Mouse (Mus musculus) CH12.LX (cell line): Measurements from ENCODE around the gene Pclo.

Source experiments
- CHD2 ChIP-seq: IDR thresholded peaks from 2 replicates; pipeline ENCODE4 v1.6.1; 2011; ENCODE audit warnings: low read length, improper control_type of control experiment
- CTCF ChIP-seq, 2 experiments: IDR thresholded peaks in 1 of 2; conservative IDR thresholded peaks in 1 of 2; 2 replicates each; pipeline ENCODE4 v1.5.1; 2011 to 2012; ENCODE audit warnings: low read depth in 2 of 2, low read length in 2 of 2, improper control_type of control experiment in 1 of 2, inconsistent platforms in 1 of 2, mild to moderate bottlenecking in 1 of 2, moderate library complexity in 1 of 2
- HCFC1 ChIP-seq: IDR thresholded peaks from 2 replicates; pipeline ENCODE4 v1.6.1; 2012; ENCODE audit warnings: low read depth, mild to moderate bottlenecking, inconsistent platforms, low read length, improper control_type of control experiment
- IRF4 ChIP-seq: IDR thresholded peaks from 2 replicates; pipeline ENCODE4 v1.6.1; 2014; ENCODE audit warnings: low read depth, mild to moderate bottlenecking, inconsistent platforms, low read length, improper control_type of control experiment
- JUND ChIP-seq: conservative IDR thresholded peaks from 2 replicates; pipeline ENCODE4 v1.6.1; 2011; ENCODE audit warnings: low read depth, low read length, improper control_type of control experiment
- NRF1 ChIP-seq: IDR thresholded peaks from 2 replicates; pipeline ENCODE4 v1.6.1; 2014; ENCODE audit warnings: low read depth, mild to moderate bottlenecking, inconsistent platforms, low read length, improper control_type of control experiment, moderate library complexity
- POLR2A ChIP-seq: IDR thresholded peaks from 2 replicates; pipeline ENCODE4 v1.6.1; 2011; ENCODE audit warnings: low read depth, mild to moderate bottlenecking, improper control_type of control experiment, low read length
- SIN3A ChIP-seq: IDR thresholded peaks from 2 replicates; pipeline ENCODE4 v1.6.1; 2012; ENCODE audit warnings: low read length, improper control_type of control experiment, inconsistent platforms
- SMC3 ChIP-seq: IDR thresholded peaks from 2 replicates; pipeline ENCODE4 v1.6.1; 2011; ENCODE audit warnings: low read depth, low read length, improper control_type of control experiment
- USF2 ChIP-seq: conservative IDR thresholded peaks from 2 replicates; pipeline ENCODE4 v1.6.1; 2011; ENCODE audit warnings: low read depth, low read length, improper control_type of control experiment
- ZC3H11A ChIP-seq: IDR thresholded peaks from 2 replicates; pipeline ENCODE4 v1.6.1; 2012; ENCODE audit warnings: low read depth, mild to moderate bottlenecking, inconsistent platforms, low read length, improper control_type of control experiment
- ZNF384 ChIP-seq: IDR thresholded peaks from 2 replicates; pipeline ENCODE4 v1.6.1; 2012; ENCODE audit warnings: low read depth, low read length, improper control_type of control experiment, inconsistent platforms

- TF ChIP-seq JUND (no peak), CHD2 (no peak), IRF4 (no peak), POLR2A (no peak), CTCF (conservative IDR thresholded peaks at IDR 0.05 in 1 of 2, IDR thresholded peaks at IDR 0.05 in 1 of 2; ENCODE audit: low read depth in 2 of 2, low read length in 2 of 2) (no peak), USF2 (no peak), SIN3A (no peak), SMC3 (no peak), NRF1 (no peak), HCFC1 (no peak), ZC3H11A (no peak), ZNF384 (no peak)
Observed at GRCm38 (mm10) chr5:14645856-14646255, 131.1 kb downstream of the Pclo start.
